Mouse (Mus musculus): ENCODE measurements around the gene Spns1. TPM values are rescaled to one million over a fixed set of nuclear protein-coding genes. Genes with fewer than 3 reads are reported as not detected.
A peak's percentile ranks its signal among the peaks of the same experiment; 100 is the strongest.

Gene Spns1
- polyA plus RNA-seq, 1 experiment from 2014 or later: 18.3 TPM

GRCm38 (mm10) chr7:126358413-126358812 lies 18.8 kb downstream of the Spns1 start:
- Histone ChIP-seq H3K9me3 (replicated peaks; ENCODE audit: control insufficient read depth, low read length) (no peaks in the 10 kb centered on the region), H3K27me3 (ENCODE audit: control insufficient read depth, insufficient read depth, low read depth, low read length) (no peaks in the 10 kb centered on the region), H3K27ac (ENCODE audit: low read length) (no peak overlapping the region), H3K4me1 (ENCODE audit: control insufficient read depth, low read depth, low read length) (peaks cover 27% of the 10 kb centered on the region), H3K36me3 (ENCODE audit: control insufficient read depth, insufficient read depth) (no peaks in the 10 kb centered on the region), H3K4me3 (ENCODE audit: low read depth, low read length) (no peak overlapping the region), H3K4me2 (ENCODE audit: low read depth, low read length) (no peak overlapping the region), H3K9ac (ENCODE audit: low read depth, low read length) (no peak overlapping the region)
- no peak for ATAC-seq (ENCODE audit: low read depth)
- WGBS (ENCODE audit: insufficient replicate concordance): 85% methylated on average over 9 of the region's 9 CpGs

- Histone ChIP-seq H3K9ac (ENCODE audit: low read depth, low read length) (no peak overlapping the region), H3K4me1 (ENCODE audit: control insufficient read depth, low read depth, low read length) (peaks cover 27% of the 10 kb centered on the region), H3K4me2 (ENCODE audit: low read depth, low read length) (no peak overlapping the region), H3K27ac (ENCODE audit: low read length) (no peak overlapping the region), H3K4me3 (ENCODE audit: low read depth, low read length) (no peak overlapping the region), H3K27me3 (ENCODE audit: control insufficient read depth, insufficient read depth, low read depth, low read length) (no peaks in the 10 kb centered on the region), H3K9me3 (replicated peaks; ENCODE audit: control insufficient read depth, low read length) (no peaks in the 10 kb centered on the region), H3K36me3 (ENCODE audit: control insufficient read depth, insufficient read depth) (no peaks in the 10 kb centered on the region)
- no peak for ATAC-seq (ENCODE audit: low read depth)
- WGBS (ENCODE audit: insufficient replicate concordance): 76% methylated on average over 6 of the region's 6 CpGs
Measured at GRCm38 (mm10) chr7:126357838-126358237, 19.4 kb downstream of the Spns1 start.

DNA sequence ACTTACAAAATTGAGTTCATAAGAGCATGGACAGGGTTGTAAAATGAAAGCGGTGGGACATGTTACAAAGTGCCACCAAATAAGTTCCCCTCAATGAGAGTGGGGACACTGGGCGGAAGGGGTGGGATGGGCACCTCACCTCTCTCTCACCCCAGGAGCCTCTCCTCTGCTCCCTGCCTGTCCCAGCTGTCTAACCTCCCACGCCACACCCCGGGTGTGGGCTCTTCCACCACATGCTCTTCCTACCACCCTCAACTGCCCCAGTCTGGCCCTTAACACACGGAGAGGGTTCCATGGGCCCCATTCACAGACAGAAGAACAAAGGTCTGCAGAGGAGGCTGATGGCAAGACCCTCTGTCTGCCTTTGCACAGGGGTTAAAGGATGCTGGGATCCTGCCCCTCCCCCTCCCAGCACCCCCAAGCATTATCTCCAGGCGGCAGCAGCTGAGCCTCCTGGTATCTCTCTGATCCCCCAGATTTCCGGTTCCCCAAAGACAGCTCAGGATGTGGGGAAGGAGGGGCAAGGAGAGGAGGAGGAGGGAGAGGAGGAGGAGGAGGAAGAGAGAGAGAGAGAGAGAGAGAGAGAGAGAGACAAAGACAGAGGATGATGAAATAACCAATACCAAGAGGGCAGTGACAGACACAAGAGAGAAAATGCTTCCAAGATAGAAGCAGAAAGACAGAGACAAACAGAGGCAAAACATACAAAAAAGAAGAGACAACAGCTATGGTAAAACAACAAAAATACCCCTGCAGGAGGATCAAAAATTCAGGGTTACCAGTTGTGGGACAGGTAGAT lies 20.3 kb downstream of the Spns1 start:
- Histone ChIP-seq H3K36me3 (ENCODE audit: control insufficient read depth, insufficient read depth) (no peaks in the 10 kb centered on the region), H3K4me1 (ENCODE audit: control insufficient read depth, low read depth, low read length) (peaks cover 27% of the 10 kb centered on the region), H3K27me3 (ENCODE audit: control insufficient read depth, insufficient read depth, low read depth, low read length) (no peaks in the 10 kb centered on the region), H3K4me3 (ENCODE audit: low read depth, low read length) (no peak overlapping the region), H3K27ac (ENCODE audit: low read length) (peak overlapping the region; percentile 37), H3K9ac (ENCODE audit: low read depth, low read length) (peak overlapping the region; percentile 21; the same call in 1 of the 2 replicates), H3K4me2 (ENCODE audit: low read depth, low read length) (peak overlapping the region; percentile 38), H3K9me3 (replicated peaks; ENCODE audit: control insufficient read depth, low read length) (no peaks in the 10 kb centered on the region)
- peak; percentile 86 for ATAC-seq (ENCODE audit: low read depth)
- 17% methylated on average over 7 of the region's 7 CpGs for WGBS (ENCODE audit: insufficient replicate concordance)

DNA sequence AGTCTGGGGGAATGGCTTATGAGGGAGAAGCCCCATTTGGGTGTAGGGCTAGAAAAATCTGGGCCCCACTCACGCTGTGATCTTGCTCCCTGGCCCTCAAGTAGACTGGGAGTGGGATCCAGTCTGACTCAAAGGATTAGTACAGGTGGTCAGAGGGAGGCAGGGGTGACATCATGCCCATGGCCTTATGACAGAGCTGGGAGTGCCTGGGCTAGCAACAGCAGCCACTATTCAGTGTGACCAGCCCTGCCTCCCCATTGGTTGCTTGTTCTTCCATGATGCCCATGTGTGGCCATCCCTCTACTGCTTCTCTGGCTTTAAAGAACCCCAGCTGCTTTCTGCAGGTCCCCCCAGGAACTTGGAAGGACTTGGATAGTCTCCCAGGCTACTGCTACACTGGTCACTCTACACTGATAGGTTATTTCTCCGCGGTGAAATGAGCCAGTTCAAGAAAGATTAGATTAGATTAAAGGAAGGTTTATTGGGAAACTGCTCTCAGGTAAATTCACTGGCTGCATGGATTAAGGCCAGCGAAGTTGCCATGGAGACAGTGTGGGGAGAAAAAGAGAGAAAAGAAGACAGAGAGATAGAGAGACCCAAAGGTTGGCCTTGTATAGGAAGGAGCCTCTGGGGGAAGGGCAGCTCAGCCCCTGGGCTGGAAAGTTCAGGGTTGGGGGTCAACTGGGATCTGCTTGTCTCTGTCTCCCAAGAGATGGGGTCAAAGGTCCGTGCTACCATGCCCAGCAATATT lies 21.2 kb downstream of the Spns1 start:
- Histone ChIP-seq H3K27ac (ENCODE audit: low read length) (no peak overlapping the region), H3K4me2 (ENCODE audit: low read depth, low read length) (no peak overlapping the region), H3K27me3 (ENCODE audit: control insufficient read depth, insufficient read depth, low read depth, low read length) (no peaks in the 10 kb centered on the region), H3K4me1 (ENCODE audit: control insufficient read depth, low read depth, low read length) (peaks cover 27% of the 10 kb centered on the region), H3K4me3 (ENCODE audit: low read depth, low read length) (no peak overlapping the region), H3K9me3 (replicated peaks; ENCODE audit: control insufficient read depth, low read length) (no peaks in the 10 kb centered on the region), H3K36me3 (ENCODE audit: control insufficient read depth, insufficient read depth) (no peaks in the 10 kb centered on the region), H3K9ac (ENCODE audit: low read depth, low read length) (no peak overlapping the region)
- WGBS (ENCODE audit: insufficient replicate concordance): 49% methylated on average over 5 of the region's 5 CpGs
- no peak for ATAC-seq (ENCODE audit: low read depth)

GRCm38 (mm10) chr7:126354738-126355614 lies 22.3 kb downstream of the Spns1 start:
- Histone ChIP-seq H3K9me3 (replicated peaks; ENCODE audit: control insufficient read depth, low read length) (no peaks in the 10 kb centered on the region), H3K4me1 (ENCODE audit: control insufficient read depth, low read depth, low read length) (peaks cover 27% of the 10 kb centered on the region), H3K36me3 (ENCODE audit: control insufficient read depth, insufficient read depth) (no peaks in the 10 kb centered on the region), H3K27me3 (ENCODE audit: control insufficient read depth, insufficient read depth, low read depth, low read length) (no peaks in the 10 kb centered on the region), H3K27ac (ENCODE audit: low read length) (no peak overlapping the region), H3K4me2 (ENCODE audit: low read depth, low read length) (no peak overlapping the region), H3K9ac (ENCODE audit: low read depth, low read length) (no peak overlapping the region), H3K4me3 (ENCODE audit: low read depth, low read length) (no peak overlapping the region)
- no peak for ATAC-seq (ENCODE audit: low read depth)
- WGBS (ENCODE audit: insufficient replicate concordance): 41% methylated on average over 14 of the region's 14 CpGs

GRCm38 (mm10) chr7:126353994-126354365 lies 23.3 kb downstream of the Spns1 start:
- no peak for ATAC-seq (ENCODE audit: low read depth)
- Histone ChIP-seq H3K4me3 (ENCODE audit: low read depth, low read length) (no peak overlapping the region), H3K9ac (ENCODE audit: low read depth, low read length) (no peak overlapping the region), H3K4me1 (ENCODE audit: control insufficient read depth, low read depth, low read length) (peaks cover 27% of the 10 kb centered on the region), H3K27me3 (ENCODE audit: control insufficient read depth, insufficient read depth, low read depth, low read length) (no peaks in the 10 kb centered on the region), H3K4me2 (ENCODE audit: low read depth, low read length) (no peak overlapping the region), H3K36me3 (ENCODE audit: control insufficient read depth, insufficient read depth) (no peaks in the 10 kb centered on the region), H3K9me3 (replicated peaks; ENCODE audit: control insufficient read depth, low read length) (no peaks in the 10 kb centered on the region), H3K27ac (ENCODE audit: low read length) (no peak overlapping the region)
- WGBS (ENCODE audit: insufficient replicate concordance): 61% methylated on average over 3 of the region's 3 CpGs

DNA sequence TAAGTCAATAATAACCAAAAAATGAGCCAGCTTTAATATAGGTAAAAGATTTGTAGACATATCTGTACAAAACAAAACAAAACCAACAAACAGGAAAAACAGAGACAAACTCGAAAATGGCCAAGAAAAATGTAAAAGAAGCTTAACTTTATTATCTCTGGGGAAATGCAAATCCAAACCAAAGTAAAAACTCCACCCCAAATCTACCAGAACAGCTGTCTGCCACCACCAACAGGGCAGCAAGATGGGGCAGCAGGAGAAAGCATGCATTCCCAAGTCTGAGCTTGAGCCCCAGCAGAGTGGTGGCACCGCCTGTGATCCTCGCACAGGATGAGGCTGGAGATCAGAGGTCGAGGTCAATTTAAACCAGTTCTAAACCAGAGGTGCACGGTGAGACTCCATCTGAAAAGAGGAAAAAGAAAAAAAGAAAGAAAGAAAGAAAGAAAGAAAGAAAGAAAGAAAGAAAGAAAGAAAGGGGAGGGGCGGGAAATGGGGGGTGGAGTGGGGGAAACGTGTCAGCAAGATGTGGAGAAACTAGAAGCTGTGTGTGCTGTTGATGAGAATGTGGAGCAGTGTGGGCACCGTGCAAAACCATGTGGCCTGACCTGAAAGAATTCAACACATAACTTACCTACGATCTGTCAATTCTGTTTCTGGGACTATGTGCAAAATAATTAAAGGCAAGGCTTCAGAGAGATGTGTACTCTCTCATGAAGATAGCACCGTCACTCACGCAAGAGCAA lies 23.8 kb downstream of the Spns1 start:
- no peaks in the 10 kb centered on the region for H3K27me3 ChIP-seq (ENCODE audit: control insufficient read depth, insufficient read depth, low read depth, low read length)
- ATAC-seq (ENCODE audit: low read depth): no peak
- no peaks in the 10 kb centered on the region for H3K36me3 ChIP-seq (ENCODE audit: control insufficient read depth, insufficient read depth)
- no peak overlapping the region for H3K4me3 ChIP-seq (ENCODE audit: low read depth, low read length)
- H3K27ac ChIP-seq (ENCODE audit: low read length): no peak overlapping the region
- peaks cover 31% of the 10 kb centered on the region for H3K4me1 ChIP-seq (ENCODE audit: control insufficient read depth, low read depth, low read length)
- H3K9me3 ChIP-seq (replicated peaks; ENCODE audit: control insufficient read depth, low read length): no peaks in the 10 kb centered on the region
- no peak overlapping the region for H3K9ac ChIP-seq (ENCODE audit: low read depth, low read length)
- WGBS (ENCODE audit: insufficient replicate concordance): 39% methylated on average over 11 of the region's 11 CpGs
- no peak overlapping the region for H3K4me2 ChIP-seq (ENCODE audit: low read depth, low read length)

DNA sequence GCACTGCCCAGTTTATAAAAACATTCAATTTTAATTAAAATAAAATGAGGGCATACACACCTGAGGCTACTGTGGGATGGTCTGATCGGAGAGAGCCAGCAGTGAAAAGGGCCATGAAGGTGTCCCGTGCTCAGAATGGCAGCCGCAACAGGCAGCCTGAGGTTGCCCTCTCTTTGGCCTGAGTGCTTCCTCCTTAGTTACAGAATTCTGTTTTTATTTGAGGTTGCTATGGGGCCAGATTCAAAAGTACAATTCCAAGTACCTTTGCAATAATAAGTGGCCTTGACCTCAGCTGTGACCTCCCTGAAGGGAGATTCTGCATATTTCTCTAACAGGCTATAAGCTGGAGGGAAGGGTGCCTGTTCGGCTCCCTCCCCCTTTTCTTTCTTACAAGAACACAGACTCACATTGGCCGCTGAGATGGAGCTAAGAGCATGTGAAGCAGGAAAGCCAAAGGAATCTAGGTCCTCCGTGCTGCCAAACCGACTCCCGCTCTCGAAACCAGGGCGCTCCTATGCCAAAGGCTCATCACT lies 25.8 kb downstream of the Spns1 start:
- no peak overlapping the region for H3K27ac ChIP-seq (ENCODE audit: low read length)
- 66% methylated on average over 10 of the region's 10 CpGs for WGBS (ENCODE audit: insufficient replicate concordance)

More for the DNA sequence above, 25.8 kb downstream of the Spns1 start:
- Histone ChIP-seq H3K9ac (ENCODE audit: low read depth, low read length) (no peak overlapping the region), H3K4me3 (ENCODE audit: low read depth, low read length) (no peak overlapping the region), H3K9me3 (replicated peaks; ENCODE audit: control insufficient read depth, low read length) (no peaks in the 10 kb centered on the region), H3K36me3 (ENCODE audit: control insufficient read depth, insufficient read depth) (no peaks in the 10 kb centered on the region), H3K4me1 (ENCODE audit: control insufficient read depth, low read depth, low read length) (peaks cover 20% of the 10 kb centered on the region), H3K4me2 (ENCODE audit: low read depth, low read length) (no peak overlapping the region), H3K27me3 (ENCODE audit: control insufficient read depth, insufficient read depth, low read depth, low read length) (no peaks in the 10 kb centered on the region)
- ATAC-seq (ENCODE audit: low read depth): no peak
